8 mouse cellular contexts compared by ENCODE assay signal in genomic region chr5:112254282-112254806, GRCm38 (mm10). TPM values are rescaled to one million over a fixed set of nuclear protein-coding genes. Genes with fewer than 3 reads are reported as not detected.
DNase-seq lines count a peak whose midpoint lies in the region; ATAC-seq lines count a peak whose summit lies in the region.

No protein-coding gene starts in this region.

- no peak overlapping the region for H3K9ac ChIP-seq in forebrain, embryonic 12.5 days

- peaks cover 9% of the 10 kb centered on the region; the same call in 1 of the 2 replicates for H3K27me3 ChIP-seq in forebrain, embryonic 10.5 days (ENCODE audit: poor library complexity, severe bottlenecking)
- H3K27me3 ChIP-seq in forebrain, embryonic 12.5 days = no peaks in the 10 kb centered on the region
- peaks cover 72% of the 10 kb centered on the region for H3K27me3 ChIP-seq in heart, embryonic 10.5 days (ENCODE audit: insufficient read depth, poor library complexity, severe bottlenecking)

- no peaks in the 10 kb centered on the region for H3K9me3 ChIP-seq in forebrain, embryonic 10.5 days
- no peaks in the 10 kb centered on the region for H3K9me3 ChIP-seq in forebrain, embryonic 12.5 days
- no peaks in the 10 kb centered on the region for H3K9me3 ChIP-seq in heart, embryonic 10.5 days

- peak overlapping the region; percentile 35; the same call in 1 of the 2 replicates for H3K27ac ChIP-seq in forebrain, embryonic 10.5 days
- no peak overlapping the region for H3K27ac ChIP-seq in forebrain, embryonic 12.5 days
- H3K27ac ChIP-seq in heart, embryonic 10.5 days = 0 out of 2 replicates have a peak overlapping the region, but pooled peaks have one; percentile 16

- no peak overlapping the region for H3K4me3 ChIP-seq in forebrain, embryonic 10.5 days
- no peak overlapping the region for H3K4me3 ChIP-seq in forebrain, embryonic 12.5 days (replicated peaks)
- H3K4me3 ChIP-seq in heart, embryonic 10.5 days = no peak overlapping the region

- no peak for ATAC-seq in forebrain, embryonic 12.5 days (ENCODE audit: low FRiP score)

- H3K4me1 ChIP-seq in forebrain, embryonic 10.5 days = peaks cover 23% of the 10 kb centered on the region
- peaks cover 10% of the 10 kb centered on the region for H3K4me1 ChIP-seq in forebrain, embryonic 12.5 days
- H3K4me1 ChIP-seq in heart, embryonic 10.5 days = peaks cover 17% of the 10 kb centered on the region

- 86% methylated on average over 7 of the region's 7 CpGs for WGBS in forebrain, embryonic 10.5 days
- 80% methylated on average over 7 of the region's 7 CpGs for WGBS in forebrain, embryonic 12.5 days
- 80% methylated on average over 7 of the region's 7 CpGs for WGBS in heart, embryonic 10.5 days

- no peak overlapping the region for H3K4me2 ChIP-seq in forebrain, embryonic 12.5 days

- DNase-seq in forebrain, embryonic 10.5 days (ENCODE audit: extremely low spot score, low spot score) = no peak
- peak; percentile 32 for DNase-seq in 3T3-L1 (ENCODE audit: low read depth, low spot score)
- DNase-seq in cerebellum, adult 9-10 months = peak; percentile 74
- DNase-seq in heart, embryonic 10.5 days (ENCODE audit: low spot score) = no peak
- DNase-seq in layer of hippocampus, postnatal 14 days (ENCODE audit: low spot score in 2 of 2) = peak; percentile 69 to 77
- peak; percentile 66 for DNase-seq in right cerebral cortex, postnatal 14 days
- DNase-seq in urinary bladder, adult 18-20 months (ENCODE audit: low spot score in 2 of 2) = no peak

- no peaks in the 10 kb centered on the region for H3K36me3 ChIP-seq in forebrain, embryonic 10.5 days (replicated peaks)
- H3K36me3 ChIP-seq in forebrain, embryonic 12.5 days (replicated peaks) = no peaks in the 10 kb centered on the region
- H3K36me3 ChIP-seq in heart, embryonic 10.5 days = no peaks in the 10 kb centered on the region

RNA-seq across cellular contexts. Expression of gene Crybb1, which starts 1.3 kb away (rescaled TPM):
- polyA plus RNA-seq in forebrain, embryonic 10.5 days (2016; fragmentation: Nextera tagmentation; extraction: Ambion mirVana) = 0.30 TPM in 1 of 2 replicates, not detected in the other
- polyA plus RNA-seq in forebrain, embryonic 12.5 days (2016; fragmentation: Nextera tagmentation; extraction: Ambion mirVana) = 1.2 and 1.3 TPM in 2 replicates
- not detected in 2 replicates for polyA plus RNA-seq in heart, embryonic 10.5 days (2016; fragmentation: Nextera tagmentation; extraction: Ambion mirVana)
- 10 to 100 TPM; 16.1 to 17.5 TPM for total RNA-seq in layer of hippocampus, postnatal 14 days (2021)

RNA-seq across cellular contexts. Expression of gene Cryba4, which starts 2.0 kb away (rescaled TPM):
- polyA plus RNA-seq in forebrain, embryonic 10.5 days (2016; fragmentation: Nextera tagmentation; extraction: Ambion mirVana) = 0.48 TPM in 1 of 2 replicates, not detected in the other
- polyA plus RNA-seq in forebrain, embryonic 12.5 days (2016; fragmentation: Nextera tagmentation; extraction: Ambion mirVana) = 1.2 and 1.4 TPM in 2 replicates
- 0.20 TPM in 1 of 2 replicates, not detected in the other for polyA plus RNA-seq in heart, embryonic 10.5 days (2016; fragmentation: Nextera tagmentation; extraction: Ambion mirVana)
- total RNA-seq in layer of hippocampus, postnatal 14 days (2021) = 1 to 10 TPM; 1.1 to 1.8 TPM

RNA-seq across cellular contexts. Expression of gene Tpst2, which starts 22.1 kb away (rescaled TPM):
- polyA plus RNA-seq in forebrain, embryonic 10.5 days (2016; fragmentation: Nextera tagmentation; extraction: Ambion mirVana) = 36.7 and 37.7 TPM in 2 replicates
- polyA plus RNA-seq in forebrain, embryonic 12.5 days (2016; fragmentation: Nextera tagmentation; extraction: Ambion mirVana) = 27.1 and 28.6 TPM in 2 replicates
- 34.1 and 41.2 TPM in 2 replicates for polyA plus RNA-seq in heart, embryonic 10.5 days (2016; fragmentation: Nextera tagmentation; extraction: Ambion mirVana)
- 10 to 100 TPM; 41.1 to 43.0 TPM for total RNA-seq in layer of hippocampus, postnatal 14 days (2021)

Comparison
In these comparisons a context has a peak if more than half of its experiments do, and no peak if none do; other contexts are left out.
1. DNase-seq: peak in 3T3-L1 (single experiment), cerebellum, adult 9-10 months (single experiment), layer of hippocampus, postnatal 14 days (2 of 2) and right cerebral cortex, postnatal 14 days (single experiment); none in forebrain, embryonic 10.5 days (single experiment), heart, embryonic 10.5 days (single experiment) and urinary bladder, adult 18-20 months (0 of 2).